Mouse (Mus musculus): ENCODE measurements around the gene Lgals7.

DNA sequence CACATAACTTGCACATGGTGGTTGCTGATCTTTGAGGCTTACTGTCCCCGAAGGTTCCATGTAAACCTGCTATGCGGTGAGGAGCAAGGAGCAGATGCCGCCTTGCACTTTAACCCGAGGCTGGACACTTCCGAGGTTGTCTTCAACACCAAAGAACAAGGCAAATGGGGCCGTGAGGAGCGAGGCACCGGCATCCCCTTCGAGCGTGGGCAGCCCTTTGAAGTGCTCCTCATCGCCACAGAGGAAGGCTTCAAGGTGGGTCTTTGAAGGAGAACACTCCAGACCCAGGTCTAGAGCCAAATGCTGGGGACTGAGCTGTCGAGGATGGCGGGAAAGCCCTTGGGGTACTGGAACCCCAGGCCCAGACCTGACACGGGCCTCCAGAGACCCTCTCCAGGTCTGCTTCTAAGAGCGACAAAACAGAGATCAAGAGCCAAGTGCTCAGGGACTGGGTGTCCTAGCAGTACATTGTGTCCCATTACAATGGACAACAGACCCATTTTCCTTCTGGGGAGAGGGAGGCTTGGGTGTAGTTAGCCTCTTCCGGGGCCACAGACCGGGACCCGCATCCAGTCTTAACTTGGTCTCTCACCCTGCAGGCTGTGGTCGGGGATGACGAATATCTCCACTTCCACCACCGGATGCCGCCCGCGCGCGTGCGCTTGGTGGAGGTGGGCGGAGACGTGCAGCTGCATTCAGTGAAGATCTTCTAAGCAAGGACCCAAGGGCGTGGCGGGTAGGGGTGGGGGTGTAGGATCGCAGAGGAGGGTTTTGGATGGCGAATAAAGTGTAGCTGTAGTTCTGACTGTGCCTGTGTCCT lies 2.0 kb downstream of the Lgals7 start:
- TF ChIP-seq POLR2A (IDR thresholded peaks at IDR 0.05; ENCODE audit: low read depth, low read length): peak; percentile 69
- no peak for TF ChIP-seq CTCF (IDR thresholded peaks at IDR 0.05; ENCODE audit: extremely low read depth, insufficient read depth, insufficient read length, insufficient replicate concordance)
